Mouse (Mus musculus) colon, adult 2 months (tissue): ENCODE results near the gene Fam241b. TPM values are rescaled to one million over a fixed set of nuclear protein-coding genes. Genes with fewer than 3 reads are reported as not detected.

Experiments used
- polyA plus RNA-seq: library from polyadenylated mRNA; depleted of rRNA; stranded (reverse); fragments of >200 nt; gene quantifications from 2 replicates; pipeline ENCODE4 v1.2.3, GENCODE M21; 2012; rRNA removed

The Fam241b gene
- 20.6 and 22.3 TPM in 2 replicates for polyA plus RNA-seq

DNA sequence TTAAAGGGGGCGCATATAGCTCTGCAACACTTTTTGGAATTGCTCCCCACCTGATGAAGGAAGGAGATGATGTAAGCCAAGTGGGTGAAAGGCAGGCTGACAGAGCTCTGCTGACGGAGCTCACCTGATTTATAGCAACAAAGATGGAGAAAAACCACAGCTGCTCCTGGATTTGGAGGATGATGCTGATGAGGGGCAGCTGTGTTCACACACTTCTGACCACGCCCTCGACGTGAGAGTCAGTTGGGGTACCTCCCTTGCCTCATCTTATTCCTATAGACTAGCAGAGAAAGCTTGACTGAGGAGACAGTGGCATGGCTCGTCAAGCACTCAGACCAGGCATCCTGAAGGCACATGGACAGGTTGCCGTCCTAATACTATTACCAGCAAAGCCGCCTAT, at the start of gene Fam241b:
Gene Fam241b, minus strand, starts transcription at position 101 of the 400 bp plus-strand sequence.

DNA sequence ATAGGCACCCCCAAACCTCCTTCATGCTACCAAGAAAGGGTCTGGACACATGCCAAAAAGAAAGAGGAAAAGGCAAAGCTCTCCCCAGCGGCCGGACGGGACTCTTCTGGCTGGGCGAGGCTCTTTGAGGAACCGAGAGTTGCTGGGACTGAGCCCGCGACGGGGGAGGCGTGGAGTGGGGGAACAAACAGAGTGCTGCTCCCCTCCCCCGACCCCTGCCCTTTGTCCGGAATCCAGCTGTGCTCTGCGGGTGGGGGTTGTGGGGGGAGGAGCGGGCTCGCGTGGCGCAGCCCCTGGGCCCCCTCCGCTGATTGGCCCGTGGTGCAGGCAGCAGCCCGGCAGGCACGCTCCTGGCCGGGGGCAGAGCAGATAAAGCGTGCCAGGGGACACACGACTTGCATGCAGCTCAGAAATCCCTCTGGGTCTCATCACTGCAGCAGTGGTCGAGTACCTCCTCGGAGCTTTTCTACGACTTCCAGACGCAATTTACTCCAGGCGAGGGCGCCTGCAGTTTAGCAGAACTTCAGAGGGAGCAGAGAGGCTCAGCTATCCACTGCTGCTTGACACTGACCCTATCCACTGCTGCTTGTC, 10.9 kb downstream of the Fam241b start, which contains the start of gene Neurog3:
Gene Neurog3, plus strand, starts transcription at position 400 of the 591 bp plus-strand sequence.

Other genes with a start within 250 kb of the Fam241b start
- gene Col13a1, start 164.8 kb downstream of the Fam241b start, polyA plus RNA-seq = 1.5 and 2.0 TPM in 2 replicates
- gene Neurog3, start 10.8 kb downstream of the Fam241b start, polyA plus RNA-seq = 2.4 and 3.3 TPM in 2 replicates
- gene Tspan15, start 87.3 kb upstream of the Fam241b start, polyA plus RNA-seq = 267 and 271 TPM in 2 replicates
- 19.3 and 24.5 TPM in 2 replicates for gene Tacr2, start 108.5 kb upstream of the Fam241b start, polyA plus RNA-seq
- 87.9 and 91.0 TPM in 2 replicates for gene Hk1, start 236.0 kb upstream of the Fam241b start, polyA plus RNA-seq